Mouse (Mus musculus) ES-E14 (cell line): Measurements from ENCODE around the gene St8sia1.

Experiments used
- CHD2 ChIP-seq: IDR thresholded peaks from 2 replicates; pipeline ENCODE4 v1.6.1; 2014; ENCODE audit warnings: mild to moderate bottlenecking, low read depth, low read length, inconsistent platforms
- HCFC1 ChIP-seq: IDR thresholded peaks from 2 replicates; pipeline ENCODE4 v1.6.1; 2012; ENCODE audit warnings: low read length, inconsistent platforms, borderline replicate concordance; ENCODE audit not compliant: insufficient read depth

- TF ChIP-seq CHD2 = no peak
- no peak for TF ChIP-seq HCFC1
These were observed 90.3 kb downstream of the St8sia1 start for GRCm38 (mm10) chr6:142873795-142874563.
